Mouse (Mus musculus) MEL (cell line): ENCODE measurements at regions not wholly inside any gene's neighbourhood (a gene's known extent, or its start where the extent isn't known, plus 50 kb on each side); places are given as distances from the start of the nearest gene placed in this dataset.

Source experiments
- DNase-seq: peaks from one replicate; pipeline ENCODE4 v3.0.0; 2011; ENCODE audit warnings: low read depth, low spot score
- H3K27ac ChIP-seq: 2 replicates; pipeline ENCODE4 v1.5.1; 2012; ENCODE audit warnings: low read depth, mild to moderate bottlenecking, control low read depth, low read length, moderate library complexity; ENCODE audit not compliant: control insufficient read depth
- H3K27me3 ChIP-seq, 2 experiments: fragments of 150-350 bp in 1 of 2; sonication (generic) in 1 of 2; 2 replicates each; pipeline ENCODE4 v1.6.1; 2012; ENCODE audit warnings: low read length in 2 of 2, mild to moderate bottlenecking in 2 of 2, improper control_type of control experiment in 1 of 2, moderate library complexity in 1 of 2; ENCODE audit not compliant: insufficient read depth in 2 of 2, control insufficient read depth in 1 of 2
- H3K36me3 ChIP-seq, 2 experiments: 2 replicates each; pipeline ENCODE4 v1.6.1; 2012 to 2014; ENCODE audit warnings: low read length in 2 of 2, improper control_type of control experiment in 1 of 2, inconsistent platforms in 1 of 2, mild to moderate bottlenecking in 1 of 2; ENCODE audit not compliant: insufficient read depth in 2 of 2, control insufficient read depth in 1 of 2
- H3K4me1 ChIP-seq, 2 experiments: fragments of 150-350 bp in 1 of 2; sonication (generic) in 1 of 2; 2 replicates each; pipeline ENCODE4 v1.6.1; 2012; ENCODE audit warnings: low read length in 2 of 2, improper control_type of control experiment in 1 of 2, mild to moderate bottlenecking in 1 of 2; ENCODE audit not compliant: insufficient read depth in 2 of 2, control insufficient read depth in 1 of 2
- H3K4me3 ChIP-seq, 2 experiments: fragments of 150-350 bp in 1 of 2; sonication (generic) in 1 of 2; 2 replicates each; pipeline ENCODE4 v1.5.1; 2012; ENCODE audit warnings: low read depth in 2 of 2, low read length in 2 of 2, mild to moderate bottlenecking in 2 of 2, moderate library complexity in 2 of 2, control low read depth in 1 of 2, improper control_type of control experiment in 1 of 2; ENCODE audit not compliant: control insufficient read depth in 1 of 2, insufficient read depth in 1 of 2
- H3K79me2 ChIP-seq: 2 replicates; pipeline ENCODE4 v1.6.1; 2012; ENCODE audit warnings: mild to moderate bottlenecking, low read length, moderate library complexity; ENCODE audit not compliant: control insufficient read depth, poor library complexity, insufficient read depth
- H3K9ac ChIP-seq: 2 replicates; pipeline ENCODE4 v1.6.1; 2012; ENCODE audit warnings: low read depth, mild to moderate bottlenecking, control low read depth, low read length, moderate library complexity; ENCODE audit not compliant: control insufficient read depth, poor library complexity, severe bottlenecking
- H3K9me3 ChIP-seq: fragments of 150-350 bp; sonication (generic); replicated peaks from 2 replicates; pipeline ENCODE4 v1.6.1; 2012; ENCODE audit warnings: mild to moderate bottlenecking, low read length, improper control_type of control experiment, moderate library complexity; ENCODE audit not compliant: insufficient read depth
- BHLHE40 ChIP-seq: IDR thresholded peaks from 2 replicates; pipeline ENCODE4 v1.6.1; 2012; ENCODE audit warnings: low read depth, mild to moderate bottlenecking, inconsistent platforms, low read length, improper control_type of control experiment, borderline replicate concordance
- CHD1 ChIP-seq: IDR thresholded peaks from 2 replicates; pipeline ENCODE4 v1.6.1; 2012; ENCODE audit warnings: low read depth, mild to moderate bottlenecking, inconsistent platforms, low read length, improper control_type of control experiment
- CHD2 ChIP-seq: IDR thresholded peaks from 2 replicates; pipeline ENCODE4 v1.6.1; 2011; ENCODE audit warnings: low read length, improper control_type of control experiment
- CTCF ChIP-seq, 3 experiments: IDR thresholded peaks in 2 of 3; conservative IDR thresholded peaks in 1 of 3; 2 replicates each; pipeline ENCODE4 v1.5.1; 2011 to 2012; ENCODE audit warnings: low read length in 3 of 3, low read depth in 2 of 3, mild to moderate bottlenecking in 2 of 3, improper control_type of control experiment in 1 of 3, inconsistent platforms in 1 of 3, mixed read lengths in 1 of 3, moderate library complexity in 1 of 3; ENCODE audit not compliant: control insufficient read depth in 1 of 3, insufficient read depth in 1 of 3, poor library complexity in 1 of 3, severe bottlenecking in 1 of 3
- ELF1 ChIP-seq: IDR thresholded peaks from 2 replicates; pipeline ENCODE4 v1.6.1; 2014; ENCODE audit warnings: low read depth, mild to moderate bottlenecking, inconsistent platforms, low read length, improper control_type of control experiment, moderate library complexity
- EP300 ChIP-seq, 2 experiments: IDR thresholded peaks; 2 replicates each; pipeline ENCODE4 v1.6.1; 2011; ENCODE audit warnings: improper control_type of control experiment in 2 of 2, low read length in 2 of 2, low read depth in 1 of 2, mild to moderate bottlenecking in 1 of 2
- GABPA ChIP-seq: IDR thresholded peaks from 2 replicates; pipeline ENCODE4 v1.6.1; 2012; ENCODE audit warnings: low read depth, mild to moderate bottlenecking, inconsistent platforms, low read length, improper control_type of control experiment, moderate library complexity
- GATA1 ChIP-seq: IDR thresholded peaks from 2 replicates; pipeline ENCODE4 v1.6.1; 2011; ENCODE audit warnings: low read depth, low read length, improper control_type of control experiment
- MAFK ChIP-seq: IDR thresholded peaks from 2 replicates; pipeline ENCODE4 v1.6.1; 2011; ENCODE audit warnings: low read depth, mild to moderate bottlenecking, low read length, improper control_type of control experiment, borderline replicate concordance
- MAX ChIP-seq: IDR thresholded peaks from 2 replicates; pipeline ENCODE4 v1.6.1; 2011; ENCODE audit warnings: low read length, improper control_type of control experiment
- MEF2A ChIP-seq: IDR thresholded peaks from 2 replicates; pipeline ENCODE4 v1.6.1; 2014; ENCODE audit warnings: low read depth, mild to moderate bottlenecking, inconsistent platforms, low read length, improper control_type of control experiment; ENCODE audit not compliant: poor library complexity, insufficient replicate concordance, severe bottlenecking; ENCODE audit errors: extremely low read depth
- MYC ChIP-seq: IDR thresholded peaks from 2 replicates; pipeline ENCODE4 v1.6.1; 2011; ENCODE audit warnings: low read depth, mild to moderate bottlenecking, low read length, improper control_type of control experiment, moderate library complexity
- NRF1 ChIP-seq: IDR thresholded peaks from 2 replicates; pipeline ENCODE4 v1.6.1; 2014; ENCODE audit warnings: low read depth, mild to moderate bottlenecking, inconsistent platforms, low read length, improper control_type of control experiment, moderate library complexity; ENCODE audit not compliant: poor library complexity, insufficient read depth, severe bottlenecking
- POLR2A ChIP-seq, 2 experiments: IDR thresholded peaks; 2 replicates each; pipeline ENCODE4 v1.6.1; 2011 to 2012; ENCODE audit warnings: low read length in 2 of 2, mild to moderate bottlenecking in 2 of 2, control low read depth in 1 of 2, improper control_type of control experiment in 1 of 2, low read depth in 1 of 2, moderate library complexity in 1 of 2; ENCODE audit not compliant: control insufficient read depth in 1 of 2, insufficient read depth in 1 of 2, poor library complexity in 1 of 2
- POLR2AphosphoS5 ChIP-seq: IDR thresholded peaks from 2 replicates; pipeline ENCODE4 v1.6.1; 2012; ENCODE audit warnings: low read depth, borderline replicate concordance, mild to moderate bottlenecking, inconsistent platforms, low read length, moderate library complexity, mixed read lengths
- RAD21 ChIP-seq: IDR thresholded peaks from 2 replicates; pipeline ENCODE4 v1.6.1; 2011; ENCODE audit warnings: mild to moderate bottlenecking, low read depth, low read length, improper control_type of control experiment
- RCOR1 ChIP-seq: IDR thresholded peaks from 2 replicates; pipeline ENCODE4 v1.6.1; 2012; ENCODE audit warnings: low read depth, mild to moderate bottlenecking, inconsistent platforms, low read length, improper control_type of control experiment
- TAL1 ChIP-seq: IDR thresholded peaks from 2 replicates; pipeline ENCODE4 v1.6.1; 2012; ENCODE audit warnings: mild to moderate bottlenecking, inconsistent platforms, low read length, moderate library complexity, mixed read lengths
- USF1 ChIP-seq: IDR thresholded peaks from 2 replicates; pipeline ENCODE4 v1.6.1; 2014; ENCODE audit warnings: low read depth, mild to moderate bottlenecking, inconsistent platforms, low read length, improper control_type of control experiment, moderate library complexity
- ZC3H11A ChIP-seq: IDR thresholded peaks from 2 replicates; pipeline ENCODE4 v1.6.1; 2012; ENCODE audit warnings: low read depth, mild to moderate bottlenecking, inconsistent platforms, low read length, improper control_type of control experiment
- ZMIZ1 ChIP-seq: IDR thresholded peaks from 2 replicates; pipeline ENCODE4 v1.6.1; 2012; ENCODE audit warnings: low read depth, mild to moderate bottlenecking, inconsistent platforms, low read length, improper control_type of control experiment, moderate library complexity

- Histone ChIP-seq H3K4me3 (no peak overlapping the region), H3K4me1 (no peaks in the 10 kb centered on the region), H3K79me2 (no peaks in the 10 kb centered on the region), H3K27ac (no peak overlapping the region), H3K9ac (no peak overlapping the region), H3K36me3 (no peaks in the 10 kb centered on the region), H3K9me3 (no peaks in the 10 kb centered on the region), H3K27me3 (no peaks in the 10 kb centered on the region)
- TF ChIP-seq ELF1 (no peak), POLR2A (IDR thresholded peaks at IDR 0.05; ENCODE audit: control insufficient read depth in 1 of 2, insufficient read depth in 1 of 2, low read depth in 1 of 2, low read length in 2 of 2, poor library complexity in 1 of 2) (no peak)
- DNase-seq: no peak
Observed at GRCm38 (mm10) chr1:51697265-51698192, 218.3 kb downstream of the Myo1b start.

GRCm38 (mm10) chr1:51696471-51696870 is 218.2 kb upstream of the Nabp1 start:
- no peak for TF ChIP-seq MYC
- TF ChIP-seq MEF2A: no peak
- no peak for TF ChIP-seq NRF1
- TF ChIP-seq MAX: no peak
- TF ChIP-seq USF1: no peak
- no peak for TF ChIP-seq EP300 (IDR thresholded peaks at IDR 0.05; ENCODE audit: low read depth in 1 of 2, low read length in 2 of 2)
- no peak for TF ChIP-seq BHLHE40
- TF ChIP-seq RCOR1: no peak
- no peak for TF ChIP-seq TAL1
- TF ChIP-seq POLR2A (IDR thresholded peaks at IDR 0.05; ENCODE audit: control insufficient read depth in 1 of 2, insufficient read depth in 1 of 2, low read depth in 1 of 2, low read length in 2 of 2, poor library complexity in 1 of 2): no peak
- TF ChIP-seq MAFK: no peak
- TF ChIP-seq CHD1: no peak
- TF ChIP-seq CHD2: no peak
- TF ChIP-seq POLR2AphosphoS5: no peak
- no peak for TF ChIP-seq ZC3H11A
- no peak for TF ChIP-seq GATA1
- TF ChIP-seq RAD21: no peak
- TF ChIP-seq CTCF (IDR thresholded peaks at IDR 0.05 in 2 of 3, conservative IDR thresholded peaks at IDR 0.05 in 1 of 3; ENCODE audit: control insufficient read depth in 1 of 3, insufficient read depth in 1 of 3, low read depth in 2 of 3, low read length in 3 of 3, poor library complexity in 1 of 3, severe bottlenecking in 1 of 3): no peak
- no peak for TF ChIP-seq GABPA
- no peak for TF ChIP-seq ZMIZ1
- H3K27me3 ChIP-seq: no peaks in the 10 kb centered on the region
- H3K4me3 ChIP-seq: no peak overlapping the region
- no peak for DNase-seq
- no peak overlapping the region for H3K9ac ChIP-seq
- no peaks in the 10 kb centered on the region for H3K36me3 ChIP-seq
- no peak overlapping the region for H3K27ac ChIP-seq
- H3K79me2 ChIP-seq: no peaks in the 10 kb centered on the region
- H3K4me1 ChIP-seq: no peaks in the 10 kb centered on the region
- no peaks in the 10 kb centered on the region for H3K9me3 ChIP-seq
